Mouse (Mus musculus) lung, postnatal 4 days (tissue): ENCODE measurements around the gene Cfap46.

ENCODE experiments used
- DNase-seq, 2 experiments: peaks; one replicate each; pipeline ENCODE4 v3.0.0; 2021

Cfap46 gene

GRCm38 (mm10) chr7:139579261-139579905, 104.2 kb downstream of the Cfap46 start:
- DNase-seq, result no peak

GRCm38 (mm10) chr7:139576064-139576686, 107.4 kb downstream of the Cfap46 start:
- DNase-seq, result no peak

- DNase-seq, result no peak
Observed at GRCm38 (mm10) chr7:139572665-139573064, 111.0 kb downstream of the Cfap46 start.

- DNase-seq, result no peak
Observed at GRCm38 (mm10) chr7:139570788-139571187, 112.8 kb downstream of the Cfap46 start.

- DNase-seq, result no peak
Observed at GRCm38 (mm10) chr7:139566533-139566932, 117.1 kb downstream of the Cfap46 start.

- no peak for DNase-seq
Observed at GRCm38 (mm10) chr7:139565998-139566397, 117.6 kb downstream of the Cfap46 start.

GRCm38 (mm10) chr7:139564161-139564560, 119.5 kb downstream of the Cfap46 start:
- no peak for DNase-seq

GRCm38 (mm10) chr7:139563425-139563824, 120.2 kb downstream of the Cfap46 start:
- DNase-seq, result no peak

GRCm38 (mm10) chr7:139559659-139560058, 124.0 kb downstream of the Cfap46 start:
- no peak for DNase-seq

GRCm38 (mm10) chr7:139556746-139557526, 126.7 kb downstream of the Cfap46 start:
- no peak for DNase-seq

GRCm38 (mm10) chr7:139556331-139556730, 127.3 kb downstream of the Cfap46 start:
- no peak for DNase-seq

- no peak for DNase-seq
Observed at GRCm38 (mm10) chr7:139551519-139551918, 132.1 kb downstream of the Cfap46 start.
